Mouse (Mus musculus): ENCODE data around the gene Gps2.

- peak; percentile 89; the same call in 1 of the 2 replicates for TF ChIP-seq POLR2A (IDR thresholded peaks at IDR 0.05; ENCODE audit: borderline replicate concordance, extremely low read depth, low read depth, low read length)
- no peak for TF ChIP-seq CTCF (IDR thresholded peaks at IDR 0.05; ENCODE audit: insufficient read depth, low read length)
Observed at GRCm38 (mm10) chr11:69901406-69901846, 12.3 kb upstream of the Gps2 start.

Measured in lung, adult 2 months (tissue).